Mouse (Mus musculus) Patski (cell line): ENCODE results near the gene Tial1. TPM values are rescaled to one million over a fixed set of nuclear protein-coding genes. Genes with fewer than 3 reads are reported as not detected.

Source experiments
- ATAC-seq: fragments of 100-300 bp; one replicate; pipeline ENCODE4 v1.8.0; 2021
- CTCF ChIA-PET: fragments of 350-600 bp; sonication (Branson Sonifier 250); formaldehyde crosslinking; loops from one replicate; lab custom pipeline; 2022; ENCODE audit warnings: inconsistent platforms; lab: Charles Lee
- POLR2A ChIA-PET: fragments of 350-600 bp; sonication (Branson Sonifier 250); formaldehyde crosslinking; loops from one replicate; lab custom pipeline; 2022; ENCODE audit warnings: antibody characterized with exemption, inconsistent platforms; lab: Charles Lee
- DNase-seq: peaks from one replicate; pipeline ENCODE4 v3.0.0-alpha.2; 2011; ENCODE audit warnings: low read depth, low spot score
- H3K27me3 ChIP-seq: fragments of 371-371 bp; one replicate; pipeline ENCODE4 v1.5.1; 2021
- CTCF ChIP-seq: fragments of 100-300 bp; IDR thresholded peaks from one replicate; pipeline ENCODE4 v1.5.1; 2021
- in situ Hi-C: fragments of 300-500 bp; cut with MboI; formaldehyde crosslinking; loops from 3 replicates; pipeline ENCODE4 v1.11.1; 2018; ENCODE audit warnings: low pct_unique_long_range_greater_than_20kb, mixed read lengths
- polyA plus RNA-seq: library from polyadenylated mRNA; unstranded; gene quantifications from one replicate; pipeline ENCODE4 v1.2.3, GENCODE M21; 2021

Gene Tial1
- polyA plus RNA-seq, 1 experiment from 2014 or later: 82.0 TPM

GRCm38 (mm10) chr7:128417930-128418779, 43.4 kb downstream of the Tial1 start, which contains the start of gene Rgs10:
Gene Rgs10, minus strand, starts transcription at chr7:128418758.
- DNase-seq (no peak), ATAC-seq (peak; percentile 81)
- POLR2A ChIA-PET: interaction anchor here (1.6 kb wide), 1 partner anchor 18 kb away, joined by 5 read pairs; no protein-coding TSS in a partner anchor
- no peak for TF ChIP-seq CTCF
- CTCF ChIA-PET: interaction anchor here (1.8 kb wide), 1 partner anchor 14 kb away, joined by 6 read pairs; no protein-coding TSS in a partner anchor
- in situ Hi-C loops: no loop called here
- no peaks in the 10 kb centered on the region for H3K27me3 ChIP-seq

- TF ChIP-seq CTCF: no peak
- in situ Hi-C loops: no loop called here
- no peak for DNase-seq
- ChIA-PET POLR2A (interaction anchor here (0.7 to 1.6 kb wide), 2 partner anchors 17 to 31 kb away, joined by 3 to 5 read pairs; no protein-coding TSS in a partner anchor), CTCF (no interaction called here)
- H3K27me3 ChIP-seq: no peaks in the 10 kb centered on the region
- ATAC-seq: peak; percentile 34
Measured at GRCm38 (mm10) chr7:128417226-128417929, 44.1 kb downstream of the Tial1 start.

- TF ChIP-seq CTCF: no peak
- CTCF ChIA-PET: no interaction called here
Measured at GRCm38 (mm10) chr7:128416664-128417063, 44.9 kb downstream of the Tial1 start.

GRCm38 (mm10) chr7:128414433-128414832, 47.1 kb downstream of the Tial1 start:
- DNase-seq (no peak), ATAC-seq (no peak)
- CTCF ChIA-PET: interaction anchor here (1.0 kb wide), 1 partner anchor 60 kb away, joined by 3 read pairs; no protein-coding TSS in a partner anchor
- no peak for TF ChIP-seq CTCF
- no peaks in the 10 kb centered on the region for H3K27me3 ChIP-seq
- POLR2A ChIA-PET: no interaction called here
- in situ Hi-C loops: no loop called here

More at GRCm38 (mm10) chr7:128416664-128417063, 44.9 kb downstream of the Tial1 start:
- no peaks in the 10 kb centered on the region for H3K27me3 ChIP-seq
- POLR2A ChIA-PET: interaction anchor here (0.7 to 1.6 kb wide), 2 partner anchors 17 to 31 kb away, joined by 3 to 5 read pairs; no protein-coding TSS in a partner anchor
- DNase-seq: no peak
- no peak for ATAC-seq
- in situ Hi-C loops: no loop called here

GRCm38 (mm10) chr7:128412071-128412833, 49.3 kb downstream of the Tial1 start:
- CTCF ChIA-PET: no interaction called here
- no peak for DNase-seq

GRCm38 (mm10) chr7:128410708-128411413, 50.7 kb downstream of the Tial1 start:
- DNase-seq (no peak), ATAC-seq (no peak)
- ChIA-PET CTCF (no interaction called here), POLR2A (no interaction called here)
- TF ChIP-seq CTCF: no peak
- in situ Hi-C loops: no loop called here
- H3K27me3 ChIP-seq: no peaks in the 10 kb centered on the region

More at GRCm38 (mm10) chr7:128412071-128412833, 49.3 kb downstream of the Tial1 start:
- no peak for TF ChIP-seq CTCF
- in situ Hi-C loops: no loop called here
- no peaks in the 10 kb centered on the region for H3K27me3 ChIP-seq
- ATAC-seq: no peak
- POLR2A ChIA-PET: no interaction called here

- in situ Hi-C loops: no loop called here
- DNase-seq: no peak
- CTCF ChIA-PET: interaction anchor here (1.2 kb wide), 1 partner anchor 12 kb away, joined by 3 read pairs; no protein-coding TSS in a partner anchor
Measured at GRCm38 (mm10) chr7:128408265-128408664, 53.3 kb downstream of the Tial1 start.

GRCm38 (mm10) chr7:128403988-128404387, 57.5 kb downstream of the Tial1 start:
- in situ Hi-C loops: no loop called here
- no peaks in the 10 kb centered on the region for H3K27me3 ChIP-seq
- ATAC-seq (no peak), DNase-seq (no peak)
- TF ChIP-seq CTCF: no peak
- ChIA-PET CTCF (no interaction called here), POLR2A (no interaction called here)

More at GRCm38 (mm10) chr7:128408265-128408664, 53.3 kb downstream of the Tial1 start:
- H3K27me3 ChIP-seq: no peaks in the 10 kb centered on the region
- ATAC-seq: no peak
- POLR2A ChIA-PET: no interaction called here
- TF ChIP-seq CTCF: no peak

- POLR2A ChIA-PET: no interaction called here
- CTCF ChIA-PET: no interaction called here
Measured at GRCm38 (mm10) chr7:128403586-128403985, 57.9 kb downstream of the Tial1 start.

More at GRCm38 (mm10) chr7:128403586-128403985, 57.9 kb downstream of the Tial1 start:
- ATAC-seq (no peak), DNase-seq (no peak)
- TF ChIP-seq CTCF: no peak
- in situ Hi-C loops: no loop called here
- no peaks in the 10 kb centered on the region for H3K27me3 ChIP-seq
